ENCODE assay signal across 8 mouse cellular contexts in genomic region chr12:102554721-102555516, GRCm38 (mm10). TPM values are rescaled to one million over a fixed set of nuclear protein-coding genes. Genes with fewer than 3 reads are reported as not detected.
A peak's percentile ranks its signal among the peaks of the same experiment; 100 is the strongest.
DNase-seq lines count a peak whose midpoint lies in the region; ATAC-seq and TF ChIP-seq lines count a peak whose summit lies in the region.

Gene Chga, plus strand, starts transcription at chr12:102554969.

- TF ChIP-seq CTCF in kidney, postnatal 0 days (IDR thresholded peaks at IDR 0.05; ENCODE audit: low read depth): no peak

- H3K4me2 ChIP-seq in heart, embryonic 12.5 days: peak within 1 kb of the TSS; percentile 55
- peak within 1 kb of the TSS; percentile 35 for H3K4me2 ChIP-seq in kidney, postnatal 0 days (ENCODE audit: low read length)
- H3K4me2 ChIP-seq in liver, embryonic 12.5 days: peak within 1 kb of the TSS; percentile 49

- 0 out of 2 replicates have a peak, but pooled peaks cover 5% of the 10 kb centered on the region for H3K4me1 ChIP-seq in heart, embryonic 12.5 days (replicated peaks)
- H3K4me1 ChIP-seq in kidney, postnatal 0 days (replicated peaks; ENCODE audit: insufficient read depth, low read length): no peaks in the 10 kb centered on the region
- peaks cover 20% of the 10 kb centered on the region; the same call in 1 of the 2 replicates for H3K4me1 ChIP-seq in liver, embryonic 12.5 days

- H3K4me3 ChIP-seq in heart, embryonic 12.5 days: peak within 1 kb of the TSS; percentile 29
- 0 out of 2 replicates have a peak within 1 kb of the TSS, but pooled peaks have one; percentile 11 for H3K4me3 ChIP-seq in kidney, postnatal 0 days (replicated peaks; ENCODE audit: low read depth, low read length)
- H3K4me3 ChIP-seq in liver, embryonic 12.5 days: peak within 1 kb of the TSS; percentile 20; the same call in 1 of the 2 replicates

- DNase-seq in urinary bladder, postnatal 10 days (ENCODE audit: low spot score): peak; percentile 42
- DNase-seq in urinary bladder, adult 2 months (ENCODE audit: low spot score): no peak
- peak; percentile 89 for DNase-seq in embryo, embryonic 9.5 days (ENCODE audit: extremely low spot score)
- peak; percentile 88 for DNase-seq in kidney, postnatal 0 days (ENCODE audit: low spot score)
- DNase-seq in neural tube, embryonic 10.5 days (ENCODE audit: extremely low spot score, low spot score): peak; percentile 91
- peak; percentile 94 for DNase-seq in testis, postnatal 10 days (ENCODE audit: low spot score)

- H3K36me3 ChIP-seq in heart, embryonic 12.5 days: no peaks in the 10 kb centered on the region
- no peaks in the 10 kb centered on the region for H3K36me3 ChIP-seq in kidney, postnatal 0 days (ENCODE audit: insufficient read depth, low read length)
- no peaks in the 10 kb centered on the region for H3K36me3 ChIP-seq in liver, embryonic 12.5 days

- 5% methylated on average over 48 of the region's 48 CpGs for WGBS in heart, embryonic 12.5 days
- WGBS in kidney, postnatal 0 days: 3% methylated on average over 48 of the region's 48 CpGs
- WGBS in liver, embryonic 12.5 days (ENCODE audit: insufficient replicate concordance): 3% methylated on average over 48 of the region's 48 CpGs

- ATAC-seq in heart, embryonic 12.5 days (ENCODE audit: insufficient number of reproducible peaks, low FRiP score): peak; percentile 43; the same call in 1 of the 2 replicates
- peak; percentile 68 for ATAC-seq in kidney, postnatal 0 days (replicated peaks; ENCODE audit: low FRiP score, low read depth)
- ATAC-seq in liver, embryonic 12.5 days: no peak

- H3K27ac ChIP-seq in heart, embryonic 12.5 days (ENCODE audit: poor library complexity, severe bottlenecking): no peak within 1 kb of the TSS
- H3K27ac ChIP-seq in kidney, postnatal 0 days: no peak within 1 kb of the TSS
- no peak within 1 kb of the TSS for H3K27ac ChIP-seq in liver, embryonic 12.5 days

- H3K9ac ChIP-seq in heart, embryonic 12.5 days: no peak within 1 kb of the TSS
- no peak within 1 kb of the TSS for H3K9ac ChIP-seq in kidney, postnatal 0 days (ENCODE audit: low read depth, low read length)
- no peak within 1 kb of the TSS for H3K9ac ChIP-seq in liver, embryonic 12.5 days

- peaks cover 57% of the 10 kb centered on the region for H3K27me3 ChIP-seq in heart, embryonic 12.5 days (replicated peaks)
- H3K27me3 ChIP-seq in kidney, postnatal 0 days (ENCODE audit: insufficient read depth, low read length): peaks cover 12% of the 10 kb centered on the region
- peaks cover 42% of the 10 kb centered on the region for H3K27me3 ChIP-seq in liver, embryonic 12.5 days (replicated peaks)

- no peaks in the 10 kb centered on the region for H3K9me3 ChIP-seq in heart, embryonic 12.5 days (replicated peaks)
- H3K9me3 ChIP-seq in kidney, postnatal 0 days (replicated peaks; ENCODE audit: low read length): no peaks in the 10 kb centered on the region
- no peaks in the 10 kb centered on the region for H3K9me3 ChIP-seq in liver, embryonic 12.5 days (replicated peaks)

RNA-seq across cellular contexts. Expression of gene Chga, which starts in this region (rescaled TPM):
- polyA plus RNA-seq in urinary bladder, adult 2 months (2012; rRNA removed): 0.19 and 0.35 TPM in 2 replicates
- 0.26 TPM in 1 of 2 replicates, not detected in the other for polyA plus RNA-seq in heart, embryonic 12.5 days (2016; fragmentation: Nextera tagmentation; extraction: Ambion mirVana)
- 0.51 and 0.54 TPM in 2 replicates for polyA plus RNA-seq in kidney, postnatal 0 days (2015; fragmentation: Nextera tagmentation; extraction: Ambion mirVana)
- polyA plus RNA-seq in liver, embryonic 12.5 days (2016; fragmentation: Nextera tagmentation; extraction: Ambion mirVana): 1.3 and 1.4 TPM in 2 replicates

Comparison
In these comparisons a context has a peak if more than half of its experiments do, and no peak if none do; other contexts are left out.
1. Peak in ATAC-seq, H3K4me3 ChIP-seq and H3K4me2 ChIP-seq in heart, embryonic 12.5 days; RNA of the gene not detected or under 1 TPM.
2. Peak in DNase-seq, ATAC-seq, H3K4me3 ChIP-seq and H3K4me2 ChIP-seq in kidney, postnatal 0 days; RNA of the gene not detected or under 1 TPM.